Mouse (Mus musculus) liver, embryonic 12.5 days (tissue): ENCODE results near the gene Ap5m1. TPM values are rescaled to one million over a fixed set of nuclear protein-coding genes. Genes with fewer than 3 reads are reported as not detected.
"Not testable (repeated sequence)": the region's sequence is repeated elsewhere in the genome, so short reads cannot be mapped to it uniquely, and the experiment has no call there.

Source experiments
- ATAC-seq: fragments of 200-750 bp; cut with Nextera tagmentation; 2 replicates; pipeline ENCODE4 v1.8.0; 2017; ENCODE audit warnings: moderate number of reproducible peaks, mild to moderate bottlenecking, moderate library complexity
- H3K27ac ChIP-seq: fragments of 300-500 bp; sonication (generic); 2 replicates; pipeline ENCODE4 v1.5.1; 2016; ENCODE audit warnings: mild to moderate bottlenecking
- H3K27me3 ChIP-seq: fragments of 300-500 bp; sonication (generic); replicated peaks from 2 replicates; pipeline ENCODE4 v1.6.1; 2016; ENCODE audit warnings: mild to moderate bottlenecking, moderate library complexity
- H3K36me3 ChIP-seq: fragments of 300-500 bp; sonication (generic); 2 replicates; pipeline ENCODE4 v1.6.1; 2016; ENCODE audit warnings: mild to moderate bottlenecking, moderate library complexity
- H3K4me1 ChIP-seq: fragments of 300-500 bp; sonication (generic); 2 replicates; pipeline ENCODE4 v1.6.1; 2016
- H3K4me2 ChIP-seq: fragments of 300-500 bp; sonication (generic); 2 replicates; pipeline ENCODE4 v1.6.1; 2016; ENCODE audit warnings: mild to moderate bottlenecking, moderate library complexity
- H3K4me3 ChIP-seq: fragments of 300-500 bp; sonication (generic); 2 replicates; pipeline ENCODE4 v1.5.1; 2016; ENCODE audit warnings: mild to moderate bottlenecking, moderate library complexity
- H3K9ac ChIP-seq: fragments of 300-500 bp; sonication (generic); 2 replicates; pipeline ENCODE4 v1.6.1; 2016; ENCODE audit warnings: mild to moderate bottlenecking, moderate library complexity
- H3K9me3 ChIP-seq: fragments of 300-500 bp; sonication (generic); replicated peaks from 2 replicates; pipeline ENCODE4 v1.6.1; 2016; ENCODE audit warnings: mild to moderate bottlenecking, moderate library complexity
- WGBS: fragments of 180-500 bp; shearing (Covaris S2); methylation state at CpG from one replicate; pipeline ENCODE4 v1.1.7; 2016; ENCODE audit not compliant: insufficient replicate concordance; 5-methylcytosine and 5-hydroxymethylcytosine counted together
- polyA plus RNA-seq: library from polyadenylated mRNA; unstranded; fragments of >200 nt; fragmentation: Nextera tagmentation; extraction: Ambion mirVana; gene quantifications from 2 replicates; pipeline ENCODE4 v1.2.1, GENCODE M21; 2016

Gene Ap5m1
- polyA plus RNA-seq, 1 experiment from 2014 or later = 17.3 TPM

DNA sequence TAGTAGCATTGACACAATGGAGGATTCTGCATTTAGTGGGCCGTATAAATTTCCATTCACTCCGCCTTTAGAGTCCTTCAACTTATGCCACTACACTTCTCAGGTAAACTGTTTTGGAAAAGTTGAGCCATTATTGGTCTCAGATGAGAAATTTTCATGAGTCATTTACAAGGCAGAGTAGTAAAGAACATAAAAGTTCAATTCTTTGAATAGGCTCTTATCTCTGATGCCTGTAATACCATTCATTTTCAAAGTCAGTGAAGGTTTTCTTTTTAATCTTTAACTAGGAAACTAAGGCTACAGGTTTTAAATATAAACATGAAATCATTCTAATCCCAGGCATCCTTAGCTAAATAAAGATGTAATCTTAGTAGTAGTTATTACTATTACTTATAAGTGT lies 12.9 kb downstream of the Ap5m1 start:
- ATAC-seq = no peak
- WGBS = 83% methylated on average over 2 of the region's 2 CpGs
- no peak overlapping the region for H3K27ac ChIP-seq
- H3K9me3 ChIP-seq = no peaks in the 10 kb centered on the region
- H3K9ac ChIP-seq = no peak overlapping the region
- H3K36me3 ChIP-seq = peaks cover 44% of the 10 kb centered on the region
- no peaks in the 10 kb centered on the region for H3K27me3 ChIP-seq
- H3K4me3 ChIP-seq = no peak overlapping the region
- no peak overlapping the region for H3K4me2 ChIP-seq
- H3K4me1 ChIP-seq = no peaks in the 10 kb centered on the region

- 78% methylated on average over 4 of the region's 4 CpGs for WGBS
- Histone ChIP-seq H3K36me3 (peaks cover 31% of the 10 kb centered on the region), H3K4me2 (no peak overlapping the region), H3K9me3 (no peaks in the 10 kb centered on the region), H3K4me1 (no peaks in the 10 kb centered on the region), H3K27ac (no peak overlapping the region), H3K27me3 (no peaks in the 10 kb centered on the region), H3K4me3 (no peak overlapping the region), H3K9ac (no peak overlapping the region)
- ATAC-seq = no peak
Observed at GRCm38 (mm10) chr14:49086522-49086921, 20.6 kb downstream of the Ap5m1 start.

DNA sequence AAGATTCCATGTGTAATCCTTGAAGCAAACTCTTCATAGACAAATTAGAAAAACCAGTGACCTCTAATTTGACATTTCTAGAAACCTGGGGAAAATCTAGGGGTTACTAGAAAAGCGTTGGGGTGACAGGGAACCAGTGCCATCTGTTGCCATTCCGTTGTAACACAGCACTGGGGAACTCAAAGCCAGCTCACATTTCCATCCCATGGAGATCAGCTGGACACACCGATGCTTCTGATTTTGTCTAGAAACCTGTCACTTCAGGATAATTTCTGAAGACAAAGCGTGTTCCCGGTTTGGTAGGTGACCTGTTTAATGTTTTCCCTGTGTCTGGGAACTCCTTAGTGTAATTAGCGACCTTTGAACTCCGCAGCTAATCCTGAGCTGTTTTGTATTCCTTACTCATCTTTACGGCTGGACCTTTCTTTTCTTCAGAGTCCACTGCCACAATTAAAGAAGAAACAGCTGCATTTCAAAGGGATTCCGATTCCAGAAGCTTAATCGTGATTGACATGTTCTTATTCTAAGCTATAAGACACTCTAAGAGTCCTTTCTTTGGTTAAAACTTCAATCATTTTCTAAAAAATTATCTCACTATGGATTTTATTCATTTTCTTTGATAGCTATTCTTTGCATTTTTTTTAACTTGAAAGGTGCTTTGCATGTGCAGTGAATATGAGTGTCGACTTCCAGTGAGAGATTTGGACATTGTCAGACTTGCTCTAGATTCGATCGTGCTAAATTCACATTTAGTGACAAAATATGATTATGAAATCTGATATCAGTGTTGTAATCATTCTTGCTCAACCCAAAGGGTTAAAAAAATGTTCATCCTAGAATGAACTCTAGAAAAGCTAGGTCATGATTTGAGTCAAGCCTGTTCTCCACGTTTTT lies 22.5 kb downstream of the Ap5m1 start:
- Histone ChIP-seq H3K4me1 (no peaks in the 10 kb centered on the region), H3K4me3 (no peak overlapping the region), H3K36me3 (peaks cover 23% of the 10 kb centered on the region), H3K27me3 (no peaks in the 10 kb centered on the region), H3K9ac (no peak overlapping the region), H3K4me2 (no peak overlapping the region), H3K9me3 (no peaks in the 10 kb centered on the region), H3K27ac (no peak overlapping the region)
- WGBS = 79% methylated on average over 14 of the region's 14 CpGs
- ATAC-seq = no peak

- H3K27me3 ChIP-seq = no peaks in the 10 kb centered on the region
- H3K27ac ChIP-seq = no peak overlapping the region
- no peaks in the 10 kb centered on the region for H3K9me3 ChIP-seq
- 57% methylated on average over 6 of the region's 6 CpGs for WGBS
- no peak overlapping the region for H3K9ac ChIP-seq
- H3K4me1 ChIP-seq = no peaks in the 10 kb centered on the region
- no peak overlapping the region for H3K4me2 ChIP-seq
- no peak for ATAC-seq
- no peak overlapping the region for H3K4me3 ChIP-seq
- peaks cover 15% of the 10 kb centered on the region for H3K36me3 ChIP-seq
Observed at GRCm38 (mm10) chr14:49089461-49090058, 23.7 kb downstream of the Ap5m1 start.

DNA sequence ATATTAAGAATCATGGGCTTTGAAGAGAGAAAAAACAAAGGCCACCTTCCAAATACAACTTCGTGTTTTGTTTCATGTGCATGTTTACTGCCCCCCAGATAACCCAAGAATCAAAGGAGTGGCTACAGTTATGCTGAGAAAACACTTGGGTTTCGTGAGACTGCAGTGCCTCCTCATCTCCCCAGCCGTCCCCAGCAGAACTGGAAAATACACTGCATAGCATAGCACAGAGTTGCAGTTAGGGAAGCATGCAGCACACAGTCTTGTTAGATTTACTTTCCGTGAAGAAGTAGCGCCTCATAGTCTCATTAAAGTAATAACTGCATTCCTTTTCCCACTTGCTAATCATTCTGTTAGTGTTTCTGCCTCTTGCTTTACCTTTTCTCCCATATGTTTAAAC lies 24.2 kb downstream of the Ap5m1 start:
- Histone ChIP-seq H3K9ac (no peak overlapping the region), H3K4me3 (no peak overlapping the region), H3K27ac (no peak overlapping the region), H3K9me3 (no peaks in the 10 kb centered on the region), H3K4me1 (no peaks in the 10 kb centered on the region), H3K4me2 (no peak overlapping the region), H3K27me3 (no peaks in the 10 kb centered on the region), H3K36me3 (peaks cover 12% of the 10 kb centered on the region)
- no peak for ATAC-seq
- 74% methylated on average over 5 of the region's 5 CpGs for WGBS

GRCm38 (mm10) chr14:49091277-49091676 lies 25.4 kb downstream of the Ap5m1 start:
- H3K27me3 ChIP-seq = no peaks in the 10 kb centered on the region
- peaks cover 9% of the 10 kb centered on the region for H3K36me3 ChIP-seq
- H3K9ac ChIP-seq = no peak overlapping the region
- 89% methylated on average over 4 of the region's 4 CpGs for WGBS
- no peak overlapping the region for H3K27ac ChIP-seq
- H3K4me1 ChIP-seq = no peaks in the 10 kb centered on the region
- H3K4me2 ChIP-seq = no peak overlapping the region
- no peak for ATAC-seq
- no peaks in the 10 kb centered on the region for H3K9me3 ChIP-seq
- H3K4me3 ChIP-seq = no peak overlapping the region

DNA sequence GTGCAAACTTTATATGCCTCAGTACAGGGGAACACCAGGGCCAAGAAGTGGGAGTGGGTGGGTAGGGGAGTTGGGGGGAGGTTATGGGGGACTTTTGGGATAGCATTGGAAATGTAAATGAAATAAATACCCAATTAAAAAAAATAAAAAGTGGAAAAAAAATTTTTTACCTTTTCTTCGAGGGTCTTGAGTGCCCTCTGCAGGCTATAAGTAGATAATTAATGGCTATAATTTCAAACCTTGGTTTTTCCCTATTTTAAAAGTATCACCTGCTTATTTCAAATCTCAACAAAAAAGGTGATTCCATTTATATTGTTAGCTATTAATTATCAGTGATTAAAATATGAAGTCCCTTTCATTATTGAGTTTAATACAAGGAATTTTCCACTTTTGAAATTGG lies 25.9 kb downstream of the Ap5m1 start:
- not testable (repeated sequence) for H3K9ac ChIP-seq, H3K27me3 ChIP-seq, H3K4me2 ChIP-seq, H3K4me3 ChIP-seq, H3K9me3 ChIP-seq, H3K4me1 ChIP-seq, H3K27ac ChIP-seq, H3K36me3 ChIP-seq, ATAC-seq
- WGBS = 57% methylated on average over 1 of the region's 1 CpGs

DNA sequence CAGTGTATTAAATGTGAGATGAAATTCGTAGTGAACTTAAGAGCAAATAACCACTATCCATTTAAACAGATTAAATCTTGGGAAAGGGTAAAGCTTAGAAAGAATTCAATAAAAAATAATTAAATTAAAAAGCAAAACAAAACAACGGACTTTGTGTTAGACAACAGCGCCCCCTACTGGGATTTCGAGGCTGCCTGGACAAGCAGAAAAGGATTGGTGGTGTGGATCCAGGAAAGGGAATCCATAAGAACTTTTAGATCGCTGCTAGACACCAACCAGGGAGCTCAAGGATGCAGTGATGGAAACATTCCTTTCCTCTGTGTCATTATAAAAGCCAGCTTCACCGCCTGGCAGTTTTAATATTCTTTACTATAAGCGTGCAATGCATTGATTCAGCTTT lies 52.5 kb downstream of the Ap5m1 start:
- Histone ChIP-seq H3K4me1 (no peaks in the 10 kb centered on the region), H3K4me3 (no peak overlapping the region), H3K36me3 (no peaks in the 10 kb centered on the region), H3K9me3 (no peaks in the 10 kb centered on the region), H3K27ac (no peak overlapping the region), H3K4me2 (no peak overlapping the region), H3K9ac (no peak overlapping the region), H3K27me3 (no peaks in the 10 kb centered on the region)
- ATAC-seq = no peak
- WGBS = 8% methylated on average over 7 of the region's 7 CpGs

- no peak for ATAC-seq
- no peak overlapping the region for H3K4me3 ChIP-seq
Observed at GRCm38 (mm10) chr14:49121723-49122122, 55.8 kb downstream of the Ap5m1 start.

GRCm38 (mm10) chr14:49127162-49127779 lies 61.4 kb downstream of the Ap5m1 start:
- Histone ChIP-seq H3K9ac (no peak overlapping the region), H3K4me3 (no peak overlapping the region), H3K4me1 (no peaks in the 10 kb centered on the region), H3K27me3 (no peaks in the 10 kb centered on the region), H3K27ac (no peak overlapping the region), H3K4me2 (no peak overlapping the region), H3K36me3 (no peaks in the 10 kb centered on the region), H3K9me3 (no peaks in the 10 kb centered on the region)
- no peak for ATAC-seq
- WGBS = 76% methylated on average over 23 of the region's 23 CpGs

More at GRCm38 (mm10) chr14:49121723-49122122, 55.8 kb downstream of the Ap5m1 start:
- no peaks in the 10 kb centered on the region for H3K9me3 ChIP-seq
- no peaks in the 10 kb centered on the region for H3K27me3 ChIP-seq
- H3K27ac ChIP-seq = no peak overlapping the region
- H3K4me2 ChIP-seq = no peak overlapping the region
- no peak overlapping the region for H3K9ac ChIP-seq
- H3K36me3 ChIP-seq = no peaks in the 10 kb centered on the region
- 74% methylated on average over 9 of the region's 9 CpGs for WGBS
- no peaks in the 10 kb centered on the region for H3K4me1 ChIP-seq

DNA sequence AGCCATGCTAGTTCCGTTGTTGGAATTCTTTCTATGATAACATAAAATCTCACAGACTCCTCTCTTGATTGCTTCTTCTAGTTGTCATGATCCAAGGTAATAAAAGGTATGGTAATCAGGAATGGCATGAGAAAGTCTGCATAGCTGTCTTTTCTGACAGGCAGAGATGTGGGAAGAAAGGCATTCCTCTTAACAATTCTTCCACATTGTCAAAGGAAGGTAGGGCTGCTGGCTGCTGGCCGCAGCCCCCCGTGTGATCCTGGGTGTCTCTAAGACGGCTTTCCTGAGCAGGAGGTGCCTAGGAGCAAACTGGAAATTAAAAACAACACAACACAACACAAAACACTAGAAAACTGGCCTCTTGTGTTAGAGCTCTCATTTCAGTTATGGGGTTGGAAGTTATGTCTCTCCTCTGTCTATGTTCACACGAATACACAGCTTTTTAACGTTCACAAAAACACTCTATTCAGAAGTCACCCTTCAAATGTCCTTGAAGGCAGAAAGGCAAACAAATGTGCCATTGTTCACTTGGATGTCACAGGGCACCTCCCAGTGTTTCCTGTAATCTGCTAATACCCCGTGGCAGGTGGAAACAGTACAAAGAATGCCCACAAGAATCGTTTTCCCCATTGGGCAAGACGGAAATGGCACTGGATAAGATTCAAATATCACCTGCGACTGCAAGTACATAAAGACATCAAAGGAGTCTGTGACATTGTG lies 62.8 kb downstream of the Ap5m1 start:
- Histone ChIP-seq H3K36me3 (no peaks in the 10 kb centered on the region), H3K9me3 (no peaks in the 10 kb centered on the region), H3K4me2 (no peak overlapping the region), H3K27me3 (no peaks in the 10 kb centered on the region), H3K27ac (no peak overlapping the region), H3K9ac (no peak overlapping the region), H3K4me3 (no peak overlapping the region), H3K4me1 (no peaks in the 10 kb centered on the region)
- ATAC-seq = no peak
- WGBS = 63% methylated on average over 10 of the region's 10 CpGs

DNA sequence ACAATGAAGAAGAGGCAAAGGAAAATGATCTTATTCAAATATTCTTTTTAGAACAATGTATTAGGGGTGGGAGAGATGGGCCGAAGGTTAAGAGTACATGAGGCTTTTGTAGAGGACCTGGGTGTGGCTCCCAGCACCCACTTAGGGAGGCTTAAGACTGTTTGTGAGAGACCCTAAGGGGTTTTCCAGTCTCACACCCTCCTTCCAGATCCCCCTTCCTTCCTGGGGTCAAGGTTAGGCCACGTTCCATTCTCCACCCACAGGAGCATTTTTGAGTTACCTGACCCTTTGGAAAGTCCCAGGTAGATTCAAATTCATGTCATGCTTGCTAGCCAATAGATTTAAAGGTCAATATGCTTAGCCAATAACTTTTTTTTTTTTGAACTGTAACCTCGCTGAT lies 66.5 kb downstream of the Ap5m1 start:
- no peaks in the 10 kb centered on the region for H3K27me3 ChIP-seq
- no peaks in the 10 kb centered on the region for H3K4me1 ChIP-seq
- H3K4me3 ChIP-seq = no peak overlapping the region
- no peaks in the 10 kb centered on the region for H3K9me3 ChIP-seq
- no peaks in the 10 kb centered on the region for H3K36me3 ChIP-seq
- no peak overlapping the region for H3K9ac ChIP-seq
- H3K27ac ChIP-seq = no peak overlapping the region
- WGBS = 65% methylated on average over 3 of the region's 3 CpGs
- ATAC-seq = no peak
- no peak overlapping the region for H3K4me2 ChIP-seq
